Mouse (Mus musculus) megakaryocyte, embryonic 14.5 days (primary cell): ENCODE data around the gene Aqp1.

Source experiments
- FLI1 ChIP-seq: IDR thresholded peaks from 2 replicates; pipeline ENCODE4 v1.6.1; 2012; ENCODE audit warnings: low read length, inconsistent platforms, mixed read lengths
- GATA1 ChIP-seq: IDR thresholded peaks from 3 replicates; pipeline ENCODE4 v1.6.1; 2012; ENCODE audit warnings: mixed read lengths, low read length, inconsistent platforms, borderline replicate concordance

DNA sequence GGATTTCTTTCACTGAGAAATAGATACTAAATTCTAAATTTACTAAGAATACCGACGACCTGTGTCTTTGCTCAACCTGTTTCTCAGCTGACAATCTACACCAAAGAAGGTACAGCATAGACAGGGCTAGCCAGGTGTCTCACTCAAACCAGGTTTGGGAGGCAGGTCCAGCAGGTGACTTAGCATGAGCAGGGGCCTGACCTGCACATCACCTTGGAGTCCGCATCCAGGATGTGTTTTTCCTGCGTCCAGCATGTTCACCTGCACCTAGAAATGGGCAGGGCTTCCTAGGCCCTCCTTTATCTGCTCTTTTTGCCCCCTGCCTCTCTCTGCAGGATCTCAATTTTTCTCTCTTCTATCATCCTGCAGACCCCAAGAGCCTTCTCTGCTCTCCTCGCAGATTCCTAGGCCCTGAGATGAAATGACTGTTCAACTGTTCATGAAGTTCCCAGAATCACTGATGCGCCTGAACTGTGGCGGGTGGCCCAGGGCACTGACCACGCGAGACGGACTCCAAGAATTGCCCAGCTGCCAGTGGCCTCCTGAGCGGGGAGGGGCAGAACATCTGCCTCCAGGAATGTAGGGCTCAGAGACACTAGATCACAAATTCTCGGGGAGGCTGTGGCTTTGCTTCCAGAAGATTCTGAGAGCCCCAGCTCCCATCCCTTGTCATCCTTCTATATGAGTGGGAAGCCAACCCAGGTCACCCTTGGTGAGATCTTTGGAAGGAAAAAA, 17.6 kb downstream of the Aqp1 start:
- TF ChIP-seq GATA1 = no peak
- TF ChIP-seq FLI1 = no peak
